Comparison of ENCODE assay signal across 13 mouse cellular contexts in genomic region chr15:52484276-52484675, GRCm38 (mm10).
DNase-seq lines count a peak whose midpoint lies in the region.
"Had no signal": no experiment of that assay in that cellular context is flagged by ENCODE, and none has a peak within 500 bp of the region (broad histone marks: within the 10 kb centered on the region; RNA-seq: fewer than 3 reads in every experiment).

No protein-coding gene starts in this region.

- peak; percentile 55 to 58 for DNase-seq in cerebellum, postnatal 10 days
- no peak for DNase-seq in cerebellum, adult 11-12 months
- peak; percentile 17 to 42 for DNase-seq in cerebellum, postnatal 14 days
- no peak for DNase-seq in cerebellum, postnatal 25 days
- DNase-seq: adrenal gland, adult 2 months; adrenal gland, adult 8-10 months; adrenal gland, postnatal 10 days; adrenal gland, postnatal 14 days; adrenal gland, postnatal 25 days; adrenal gland, postnatal 36 days; B cell, adult 2 months; cerebellum, adult 11 months; cerebellum, adult 18-20 months had no signal

Comparison
In these comparisons a context has a peak if more than half of its experiments do, and no peak if none do; other contexts are left out.
1. DNase-seq: peak in cerebellum, postnatal 10 days (2 of 2) and cerebellum, postnatal 14 days (2 of 2); none in cerebellum, adult 11-12 months (single experiment) and cerebellum, postnatal 25 days (0 of 2).